Mouse (Mus musculus) erythroblast, adult 5-6 weeks (primary cell): ENCODE data around the gene Krt84. TPM values are rescaled to one million over a fixed set of nuclear protein-coding genes. Genes with fewer than 3 reads are reported as not detected.
"Not testable (repeated sequence)": the region's sequence is repeated elsewhere in the genome, so short reads cannot be mapped to it uniquely, and the experiment has no call there.

ENCODE experiments used
- ATAC-seq: replicated peaks from 2 replicates; pipeline ENCODE4 v1.8.0; 2016; ENCODE audit warnings: moderate number of reproducible peaks, mild to moderate bottlenecking, moderate TSS enrichment, inconsistent platforms; ENCODE audit not compliant: poor library complexity, low FRiP score, severe bottlenecking
- total RNA-seq, 2 experiments: library from RNA; stranded (forward) in 1 of 2; stranded (reverse) in 1 of 2; fragments of 150-400 nt in 1 of 2; fragments of 200-764, 138-1000 nt in 1 of 2; gene quantifications; 2 replicates each; pipeline versions ENCODE4 v1.2.3 to v1.2.4; 2015 to 2017; ENCODE audit warnings: low replicate concordance in 2 of 2

Gene Krt84
- total RNA-seq (2015; ENCODE audit: low replicate concordance) (not detected in 2 replicates), total RNA-seq (2017; ENCODE audit: low replicate concordance) (not detected in 2 replicates)

DNA sequence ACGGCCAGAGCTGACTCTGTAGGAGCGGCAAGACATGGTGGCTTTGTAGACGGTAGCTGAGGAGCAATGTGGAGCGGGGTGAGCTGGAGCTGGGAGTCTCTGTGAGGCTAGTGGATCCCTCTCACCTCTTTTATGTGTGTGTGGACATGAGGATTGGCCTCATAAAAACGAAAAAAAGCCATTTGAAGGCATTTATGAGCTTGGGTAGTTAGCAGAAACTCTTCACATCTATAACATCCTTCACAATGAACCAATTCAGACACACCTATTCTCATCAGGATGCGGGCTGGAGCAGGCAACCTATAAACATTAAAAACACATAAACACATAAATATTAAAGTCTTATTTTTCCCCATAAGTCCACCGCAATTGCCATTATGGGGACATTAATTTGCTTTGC is at the start of gene Krt84:
Krt84 (minus strand) TSS at position 101 of the 400 bp plus-strand sequence.
- ATAC-seq: no peak

- no peak for ATAC-seq
Observed at GRCm38 (mm10) chr15:101581701-101582100, 49.1 kb upstream of the Krt84 start.

DNA sequence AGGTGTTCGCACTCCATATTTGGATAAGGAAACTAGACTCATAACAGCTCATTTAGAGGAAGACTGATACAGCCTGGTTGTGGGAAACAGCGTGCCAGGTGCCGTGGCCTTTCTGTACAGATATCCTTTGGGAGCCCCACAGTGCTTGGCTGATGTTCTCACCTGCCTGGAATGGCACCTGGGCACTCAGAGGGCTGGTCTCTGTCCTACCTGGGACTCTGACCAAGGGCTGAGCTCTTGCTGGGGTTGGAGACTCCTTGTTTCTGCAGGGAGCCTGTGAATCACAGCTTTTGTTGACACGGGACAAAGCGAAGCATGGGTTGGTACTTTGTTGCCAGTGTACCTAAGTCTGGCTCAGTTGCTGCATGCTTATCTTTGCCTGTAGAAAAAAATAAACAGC is 42.9 kb upstream of the Krt84 start:
- ATAC-seq: no peak

- ATAC-seq: no peak
Observed at GRCm38 (mm10) chr15:101573796-101574345, 41.3 kb upstream of the Krt84 start, which contains the start of gene Krt75. Gene Krt75, minus strand, starts transcription at chr15:101573904.

DNA sequence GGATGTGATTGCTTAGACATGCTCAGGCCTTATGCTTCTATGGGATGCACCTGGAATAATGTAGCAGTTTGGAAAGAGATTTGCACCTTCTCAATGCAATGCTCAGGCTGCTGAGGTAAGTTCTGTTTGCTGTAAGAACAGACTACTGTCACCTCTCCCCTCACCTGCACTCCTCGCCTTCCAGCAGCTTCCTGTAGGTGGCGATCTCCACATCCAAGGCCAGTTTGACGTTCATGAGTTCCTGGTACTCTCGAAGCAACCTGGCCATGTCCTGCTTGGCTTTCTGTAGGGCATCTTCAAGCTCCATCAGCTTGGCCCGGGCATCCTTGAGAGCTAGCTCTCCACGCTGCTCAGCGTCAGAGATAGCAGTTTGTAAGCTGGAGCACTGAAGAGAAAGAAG is 35.2 kb upstream of the Krt84 start:
- no peak for ATAC-seq

- no peak for ATAC-seq
Observed at GRCm38 (mm10) chr15:101562850-101563249, 30.2 kb upstream of the Krt84 start, which contains the start of gene Krt90. Gene Krt90, minus strand, starts transcription at chr15:101562950.

DNA sequence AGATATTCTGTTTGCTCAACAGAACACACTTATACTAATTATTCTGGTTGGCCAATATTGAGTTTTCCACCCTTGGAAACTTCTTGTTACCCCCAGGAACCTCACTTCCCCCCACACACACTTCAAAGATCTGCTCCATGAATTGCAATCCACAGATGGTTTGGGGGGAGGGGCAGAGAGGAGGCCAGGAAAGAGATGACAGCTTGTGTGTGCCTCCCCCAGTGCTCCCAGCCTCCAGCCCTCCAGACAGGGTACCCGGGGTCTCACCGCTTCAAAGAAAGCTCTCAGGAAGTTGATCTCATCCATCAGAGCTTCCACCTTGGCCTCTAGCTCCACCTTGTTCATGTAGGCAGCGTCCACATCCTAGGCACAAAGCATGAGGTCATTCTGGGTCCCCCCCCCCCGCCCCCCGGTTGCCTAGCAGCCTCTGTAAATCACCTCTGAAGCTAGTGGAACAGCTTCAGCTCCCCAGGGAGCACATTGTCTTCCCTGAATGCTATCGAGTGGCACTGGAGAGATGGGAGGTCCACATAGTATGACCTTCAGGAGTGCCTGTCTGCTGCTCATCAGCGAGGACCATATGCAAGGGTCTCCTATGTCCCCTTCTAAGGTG is 25.5 kb upstream of the Krt84 start:
- ATAC-seq: no peak

DNA sequence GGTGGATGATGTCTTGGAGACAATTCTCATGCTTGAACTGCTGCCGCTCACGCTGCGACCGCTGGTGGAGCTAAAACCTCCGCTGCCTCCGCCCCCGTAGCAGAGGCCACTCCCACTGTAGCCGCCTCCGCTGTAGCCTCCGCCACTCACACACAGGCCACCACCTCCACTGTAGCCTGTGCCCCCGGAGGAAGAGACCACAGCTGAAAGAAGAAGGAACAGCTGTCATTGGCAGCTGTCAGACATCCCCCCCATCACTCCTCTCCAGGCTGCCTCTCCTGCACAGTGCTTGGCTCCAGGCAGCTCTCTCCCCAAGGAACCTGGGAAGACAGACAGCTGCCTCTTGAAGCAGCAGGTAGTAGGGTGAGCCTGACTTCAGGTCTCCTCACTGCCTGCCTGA is 20.5 kb upstream of the Krt84 start:
- no peak for ATAC-seq

DNA sequence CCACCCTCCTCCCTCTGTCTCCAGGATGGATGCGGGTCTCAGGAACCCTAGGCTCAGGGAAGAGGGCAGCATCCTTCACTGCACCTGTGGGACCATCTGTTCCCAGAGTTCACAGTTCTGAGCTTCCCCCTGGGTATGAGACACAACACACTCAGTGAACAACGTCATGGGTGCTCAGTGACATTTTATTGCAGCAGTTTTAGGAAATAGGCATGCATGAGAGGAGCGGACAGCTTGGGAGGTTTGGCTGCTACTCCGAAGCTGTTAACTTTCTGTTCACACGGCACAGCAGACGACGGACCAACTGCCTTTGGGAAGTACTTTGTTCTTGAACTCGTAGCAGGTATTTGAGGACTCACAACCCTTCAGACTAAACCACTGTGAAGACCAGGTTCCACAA is 19.6 kb upstream of the Krt84 start:
- ATAC-seq: no peak

- no peak for ATAC-seq
Observed at GRCm38 (mm10) chr15:101550567-101550966, 17.9 kb upstream of the Krt84 start, which contains the start of gene Krt82. Gene Krt82, minus strand, starts transcription at chr15:101550667.

DNA sequence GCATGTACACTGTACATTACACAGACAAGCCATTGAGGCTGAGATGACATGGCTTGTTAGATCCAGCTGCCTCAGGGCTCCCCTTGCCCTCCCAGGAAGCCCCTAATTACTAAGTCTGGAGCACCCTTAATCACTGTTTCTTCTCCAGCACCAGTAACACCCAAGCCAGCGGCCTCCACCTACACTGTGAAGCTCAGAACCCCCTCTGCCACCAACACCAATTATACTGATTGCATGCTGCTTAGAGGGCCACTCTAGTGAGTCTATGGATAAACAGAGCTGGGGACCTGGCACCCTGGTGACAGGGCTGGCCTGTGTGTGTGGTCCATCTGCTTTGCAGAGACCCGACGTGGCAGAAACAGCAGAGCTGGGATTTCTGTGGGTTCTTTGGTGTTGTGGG is 11.9 kb upstream of the Krt84 start:
- no peak for ATAC-seq

GRCm38 (mm10) chr15:101542543-101542942 is 9.9 kb upstream of the Krt84 start:
- ATAC-seq: no peak

GRCm38 (mm10) chr15:101538580-101538900 is 5.9 kb upstream of the Krt84 start:
- ATAC-seq: no peak

DNA sequence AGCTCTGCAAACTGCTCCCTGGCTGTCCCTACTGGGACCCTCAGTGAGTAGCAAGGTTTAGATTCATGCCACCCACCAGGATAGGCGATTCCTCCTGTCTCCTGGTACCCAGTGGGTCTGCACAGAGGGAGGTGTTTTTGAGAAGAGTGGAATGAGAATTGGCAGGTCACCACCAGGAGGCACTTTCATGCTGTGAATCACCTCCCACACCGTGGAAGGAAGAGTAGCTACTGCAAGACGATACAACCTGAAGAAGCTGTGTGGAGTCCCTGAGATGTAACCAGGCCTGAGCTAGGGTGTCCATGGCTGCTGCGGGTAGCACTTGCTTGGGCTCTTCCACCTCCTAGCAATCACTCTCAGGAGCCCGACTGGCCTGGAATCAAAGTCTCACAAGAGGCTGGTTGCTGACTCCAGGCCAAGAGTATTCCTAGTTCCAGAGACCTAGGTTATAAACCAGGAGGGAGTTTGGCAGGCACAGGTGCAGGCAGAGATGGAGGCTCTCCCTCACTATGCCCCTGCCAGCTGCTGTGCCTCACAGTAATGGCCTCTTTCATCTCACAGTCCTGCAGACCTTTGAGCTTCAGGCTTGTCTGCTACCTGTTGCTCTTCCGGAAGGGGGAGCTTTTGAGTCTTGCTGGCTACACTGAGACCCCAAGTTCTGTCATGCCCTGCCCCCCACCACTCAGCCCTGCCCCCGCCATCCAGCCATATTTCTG is 5.4 kb upstream of the Krt84 start:
- no peak for ATAC-seq

DNA sequence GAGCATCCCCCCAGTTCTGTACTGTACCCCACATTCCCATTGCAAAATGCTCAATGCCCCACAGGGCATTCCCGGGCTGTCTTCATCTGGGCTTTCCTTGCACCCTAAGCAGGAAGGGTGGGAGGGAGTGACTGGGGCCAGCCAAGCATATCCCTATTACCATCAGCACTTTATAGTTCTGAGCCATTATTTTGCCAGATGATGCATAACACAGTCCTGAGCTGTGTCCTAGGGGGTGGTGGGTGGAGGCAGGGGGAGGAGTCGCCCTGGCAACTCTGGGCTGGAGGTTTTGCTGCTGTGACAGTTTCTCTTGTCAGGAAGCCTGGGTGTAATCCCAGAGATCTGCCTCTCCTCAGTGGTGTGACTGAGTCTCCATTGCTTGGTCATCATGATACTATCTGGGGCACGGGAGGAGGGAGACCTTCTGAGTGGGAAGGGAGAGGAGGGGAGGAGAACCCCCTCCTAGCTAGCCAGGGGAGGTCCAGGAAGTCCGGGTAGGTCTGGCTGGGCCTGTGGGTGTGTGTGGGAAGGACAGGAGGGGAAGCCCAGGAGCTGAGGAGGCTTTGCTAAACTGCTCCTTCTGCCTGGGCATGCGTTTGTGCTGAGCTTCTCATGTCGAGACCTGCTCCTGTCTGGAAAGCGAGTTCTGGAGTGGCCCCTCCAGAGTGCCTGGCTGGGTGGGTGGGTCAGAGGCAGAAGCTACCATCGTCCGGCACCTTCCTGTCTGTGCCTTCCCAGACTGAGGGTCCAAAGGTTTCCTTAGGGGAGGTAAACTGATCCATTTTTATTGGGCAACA is 3.6 kb upstream of the Krt84 start:
- ATAC-seq: no peak

DNA sequence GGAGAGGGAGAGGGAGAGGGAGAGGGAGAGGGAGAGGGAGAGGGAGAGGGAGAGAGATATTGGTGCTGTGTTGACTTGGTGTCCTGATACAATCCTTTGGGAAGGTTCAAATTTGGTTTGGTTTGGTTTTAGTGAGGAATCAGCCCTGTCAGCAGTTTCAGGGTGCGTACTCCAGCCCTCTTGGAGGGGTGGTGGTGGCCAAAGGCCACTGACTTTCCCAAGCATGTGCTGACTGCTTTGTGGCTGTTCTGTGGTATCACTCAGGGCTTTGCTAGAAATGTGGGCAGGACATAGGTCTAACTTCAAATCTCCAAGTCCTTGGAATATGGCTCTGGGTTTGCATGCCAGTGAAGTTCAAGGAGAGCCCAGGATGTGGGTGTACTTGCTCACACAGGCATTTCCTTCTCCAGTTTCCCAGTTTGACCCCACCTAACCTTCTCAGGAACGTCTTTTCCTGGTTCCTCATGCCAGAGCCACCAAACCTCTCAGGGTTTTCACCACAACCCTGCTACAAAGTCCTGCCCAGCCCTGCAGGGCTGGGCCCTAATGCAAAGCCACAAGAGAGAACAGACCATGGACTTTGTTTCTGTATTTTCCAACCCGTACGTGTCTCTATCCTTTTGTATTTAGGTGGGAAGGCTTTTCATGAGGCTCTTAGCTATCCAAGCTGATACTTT is 9.9 kb downstream of the Krt84 start:
- no peak for ATAC-seq

- ATAC-seq: no peak
Observed at GRCm38 (mm10) chr15:101519792-101520191, 12.8 kb downstream of the Krt84 start.

- not testable (repeated sequence) for ATAC-seq
Observed at GRCm38 (mm10) chr15:101517161-101517560, 15.5 kb downstream of the Krt84 start, which contains the start of gene Gm49425. Gene Gm49425, minus strand, starts transcription at chr15:101517261.

GRCm38 (mm10) chr15:101508247-101508646 is 24.4 kb downstream of the Krt84 start:
- ATAC-seq: no peak
